Comparison of ENCODE assay signal across 8 mouse cellular contexts in genomic region chr7:46919551-46920176, GRCm38 (mm10). TPM values are rescaled to one million over a fixed set of nuclear protein-coding genes. Genes with fewer than 3 reads are reported as not detected.
DNase-seq lines count a peak whose midpoint lies in the region; ATAC-seq lines count a peak whose summit lies in the region.

TSS of gene Tsg101 (minus strand) at chr7:46919969.

- H3K9me3 ChIP-seq in forebrain, embryonic 11.5 days (ENCODE audit: control insufficient read depth, low read length), result no peaks in the 10 kb centered on the region
- no peaks in the 10 kb centered on the region for H3K9me3 ChIP-seq in heart, embryonic 16.5 days (replicated peaks; ENCODE audit: control insufficient read depth, low read length)
- no peaks in the 10 kb centered on the region for H3K9me3 ChIP-seq in liver, embryonic 15.5 days (replicated peaks)
- no peaks in the 10 kb centered on the region for H3K9me3 ChIP-seq in neural tube, embryonic 12.5 days

- H3K36me3 ChIP-seq in forebrain, embryonic 11.5 days (ENCODE audit: control insufficient read depth, insufficient read depth, low read length), result no peaks in the 10 kb centered on the region
- peaks cover 3% of the 10 kb centered on the region; the same call in 1 of the 2 replicates for H3K36me3 ChIP-seq in heart, embryonic 16.5 days (ENCODE audit: control insufficient read depth, insufficient read depth)
- H3K36me3 ChIP-seq in liver, embryonic 15.5 days (replicated peaks), result no peaks in the 10 kb centered on the region; the same call in 1 of the 2 replicates
- H3K36me3 ChIP-seq in neural tube, embryonic 12.5 days, result peaks cover 9% of the 10 kb centered on the region; the same call in 1 of the 2 replicates

- H3K4me2 ChIP-seq in forebrain, embryonic 11.5 days (ENCODE audit: low read depth, low read length, severe bottlenecking), result peak within 1 kb of the TSS; percentile 84
- H3K4me2 ChIP-seq in heart, embryonic 16.5 days (ENCODE audit: low read depth, low read length), result peak within 1 kb of the TSS; percentile 92
- H3K4me2 ChIP-seq in liver, embryonic 15.5 days, result peak within 1 kb of the TSS; percentile 87
- H3K4me2 ChIP-seq in neural tube, embryonic 12.5 days (replicated peaks), result peak within 1 kb of the TSS; percentile 69

- WGBS in forebrain, embryonic 11.5 days, result under 1% methylated on average over 67 of the region's 75 CpGs
- WGBS in heart, embryonic 16.5 days, result under 1% methylated on average over 75 of the region's 75 CpGs
- under 1% methylated on average over 75 of the region's 75 CpGs for WGBS in liver, embryonic 15.5 days (ENCODE audit: insufficient replicate concordance)
- WGBS in neural tube, embryonic 12.5 days, result under 1% methylated on average over 75 of the region's 75 CpGs

- peak; percentile 94 for ATAC-seq in forebrain, embryonic 11.5 days (replicated peaks; ENCODE audit: low FRiP score)
- peak; percentile 91 for ATAC-seq in heart, embryonic 16.5 days (replicated peaks; ENCODE audit: extremely low read depth, insufficient read depth, low FRiP score)
- peak; percentile 92 for ATAC-seq in liver, embryonic 15.5 days (ENCODE audit: insufficient read depth)
- ATAC-seq in neural tube, embryonic 12.5 days (ENCODE audit: low FRiP score, low read depth), result peak; percentile 95

- peak within 1 kb of the TSS; percentile 91 for H3K27ac ChIP-seq in forebrain, embryonic 11.5 days (ENCODE audit: low read depth, low read length)
- peak within 1 kb of the TSS; percentile 98 for H3K27ac ChIP-seq in heart, embryonic 16.5 days (ENCODE audit: low read length)
- peak within 1 kb of the TSS; percentile 93 for H3K27ac ChIP-seq in liver, embryonic 15.5 days (replicated peaks)
- peak within 1 kb of the TSS; percentile 89 for H3K27ac ChIP-seq in neural tube, embryonic 12.5 days

- peak; percentile 86 for DNase-seq in CD8-positive naive resting alpha-beta T cell, adult 2 months (ENCODE audit: low read depth in 2 of 2, low spot score in 2 of 2)
- DNase-seq in c-Kit-positive CD71-negative TER-119-negative erythroid progenitor cells, embryonic 14.5 days (ENCODE audit: low read depth), result peak; percentile 78
- peak; percentile 94 for DNase-seq in forebrain, embryonic 11.5 days (ENCODE audit: low spot score)
- peak; percentile 94 to 98 for DNase-seq in kidney, postnatal 36 days
- peak; percentile 74 for DNase-seq in telencephalon, adult 2 months (ENCODE audit: low read depth, low spot score)

- H3K4me3 ChIP-seq in forebrain, embryonic 11.5 days (ENCODE audit: low read depth, low read length), result peak within 1 kb of the TSS; percentile 90
- peak within 1 kb of the TSS; percentile 96 for H3K4me3 ChIP-seq in heart, embryonic 16.5 days (ENCODE audit: low read length)
- peak within 1 kb of the TSS; percentile 99 for H3K4me3 ChIP-seq in liver, embryonic 15.5 days (replicated peaks)
- H3K4me3 ChIP-seq in neural tube, embryonic 12.5 days, result peak within 1 kb of the TSS; percentile 87

- H3K9ac ChIP-seq in forebrain, embryonic 11.5 days (ENCODE audit: low read length), result peak within 1 kb of the TSS; percentile 94
- H3K9ac ChIP-seq in heart, embryonic 16.5 days (ENCODE audit: low read length), result peak within 1 kb of the TSS; percentile 98
- H3K9ac ChIP-seq in liver, embryonic 15.5 days, result peak within 1 kb of the TSS; percentile 92
- H3K9ac ChIP-seq in neural tube, embryonic 12.5 days, result peak within 1 kb of the TSS; percentile 94

- no peaks in the 10 kb centered on the region for H3K27me3 ChIP-seq in forebrain, embryonic 11.5 days (ENCODE audit: control insufficient read depth, insufficient read depth, low read length)
- H3K27me3 ChIP-seq in heart, embryonic 16.5 days (ENCODE audit: control insufficient read depth, insufficient read depth, low read length), result no peaks in the 10 kb centered on the region
- H3K27me3 ChIP-seq in liver, embryonic 15.5 days, result no peaks in the 10 kb centered on the region
- no peaks in the 10 kb centered on the region for H3K27me3 ChIP-seq in neural tube, embryonic 12.5 days (replicated peaks)

- peaks cover 9% of the 10 kb centered on the region; the same call in 1 of the 2 replicates for H3K4me1 ChIP-seq in forebrain, embryonic 11.5 days (replicated peaks; ENCODE audit: control insufficient read depth, insufficient read depth, low read length)
- peaks cover 22% of the 10 kb centered on the region for H3K4me1 ChIP-seq in heart, embryonic 16.5 days (ENCODE audit: control insufficient read depth, insufficient read depth, low read length)
- peaks cover 35% of the 10 kb centered on the region for H3K4me1 ChIP-seq in liver, embryonic 15.5 days (replicated peaks)
- H3K4me1 ChIP-seq in neural tube, embryonic 12.5 days, result peaks cover 17% of the 10 kb centered on the region

RNA-seq across cellular contexts. Expression of gene Tsg101, which starts in this region (rescaled TPM):
- 311 and 322 TPM in 2 replicates for polyA plus RNA-seq in forebrain, embryonic 11.5 days (2014; fragmentation: Nextera tagmentation; extraction: Ambion mirVana)
- 161 and 164 TPM in 2 replicates for polyA plus RNA-seq in heart, embryonic 16.5 days (2015; fragmentation: Nextera tagmentation; extraction: Ambion mirVana)
- polyA plus RNA-seq in liver, embryonic 15.5 days (2015; fragmentation: Nextera tagmentation; extraction: Ambion mirVana), result 55.0 and 57.6 TPM in 2 replicates
- polyA plus RNA-seq in neural tube, embryonic 12.5 days (2016; fragmentation: Nextera tagmentation; extraction: Ambion mirVana), result 338 and 348 TPM in 2 replicates

Comparison
In these comparisons a context has a peak if more than half of its experiments do, and no peak if none do; other contexts are left out.
1. Peak in every context shown above with its lines: DNase-seq, ATAC-seq, H3K4me3 ChIP-seq and H3K27ac ChIP-seq.